Mouse (Mus musculus) MEL (cell line): ENCODE data around the gene Ppp3r2. TPM values are rescaled to one million over a fixed set of nuclear protein-coding genes. Genes with fewer than 3 reads are reported as not detected.

Experiments
- DNase-seq: peaks from one replicate; pipeline ENCODE4 v3.0.0; 2011; ENCODE audit warnings: low read depth, low spot score
- H3K27ac ChIP-seq: 2 replicates; pipeline ENCODE4 v1.5.1; 2012; ENCODE audit warnings: low read depth, mild to moderate bottlenecking, control low read depth, low read length, moderate library complexity; ENCODE audit not compliant: control insufficient read depth
- H3K27me3 ChIP-seq, 2 experiments: fragments of 150-350 bp in 1 of 2; sonication (generic) in 1 of 2; 2 replicates each; pipeline ENCODE4 v1.6.1; 2012; ENCODE audit warnings: low read length in 2 of 2, mild to moderate bottlenecking in 2 of 2, improper control_type of control experiment in 1 of 2, moderate library complexity in 1 of 2; ENCODE audit not compliant: insufficient read depth in 2 of 2, control insufficient read depth in 1 of 2
- H3K36me3 ChIP-seq, 2 experiments: 2 replicates each; pipeline ENCODE4 v1.6.1; 2012 to 2014; ENCODE audit warnings: low read length in 2 of 2, improper control_type of control experiment in 1 of 2, inconsistent platforms in 1 of 2, mild to moderate bottlenecking in 1 of 2; ENCODE audit not compliant: insufficient read depth in 2 of 2, control insufficient read depth in 1 of 2
- H3K4me1 ChIP-seq, 2 experiments: fragments of 150-350 bp in 1 of 2; sonication (generic) in 1 of 2; 2 replicates each; pipeline ENCODE4 v1.6.1; 2012; ENCODE audit warnings: low read length in 2 of 2, improper control_type of control experiment in 1 of 2, mild to moderate bottlenecking in 1 of 2; ENCODE audit not compliant: insufficient read depth in 2 of 2, control insufficient read depth in 1 of 2
- H3K4me3 ChIP-seq, 2 experiments: fragments of 150-350 bp in 1 of 2; sonication (generic) in 1 of 2; 2 replicates each; pipeline ENCODE4 v1.5.1; 2012; ENCODE audit warnings: low read depth in 2 of 2, low read length in 2 of 2, mild to moderate bottlenecking in 2 of 2, moderate library complexity in 2 of 2, control low read depth in 1 of 2, improper control_type of control experiment in 1 of 2; ENCODE audit not compliant: control insufficient read depth in 1 of 2, insufficient read depth in 1 of 2
- H3K79me2 ChIP-seq: 2 replicates; pipeline ENCODE4 v1.6.1; 2012; ENCODE audit warnings: mild to moderate bottlenecking, low read length, moderate library complexity; ENCODE audit not compliant: control insufficient read depth, poor library complexity, insufficient read depth
- H3K9ac ChIP-seq: 2 replicates; pipeline ENCODE4 v1.6.1; 2012; ENCODE audit warnings: low read depth, mild to moderate bottlenecking, control low read depth, low read length, moderate library complexity; ENCODE audit not compliant: control insufficient read depth, poor library complexity, severe bottlenecking
- H3K9me3 ChIP-seq: fragments of 150-350 bp; sonication (generic); replicated peaks from 2 replicates; pipeline ENCODE4 v1.6.1; 2012; ENCODE audit warnings: mild to moderate bottlenecking, low read length, improper control_type of control experiment, moderate library complexity; ENCODE audit not compliant: insufficient read depth
- BHLHE40 ChIP-seq: IDR thresholded peaks from 2 replicates; pipeline ENCODE4 v1.6.1; 2012; ENCODE audit warnings: low read depth, mild to moderate bottlenecking, inconsistent platforms, low read length, improper control_type of control experiment, borderline replicate concordance
- CHD2 ChIP-seq: IDR thresholded peaks from 2 replicates; pipeline ENCODE4 v1.6.1; 2011; ENCODE audit warnings: low read length, improper control_type of control experiment
- ELF1 ChIP-seq: IDR thresholded peaks from 2 replicates; pipeline ENCODE4 v1.6.1; 2014; ENCODE audit warnings: low read depth, mild to moderate bottlenecking, inconsistent platforms, low read length, improper control_type of control experiment, moderate library complexity
- ETS1 ChIP-seq: IDR thresholded peaks from 2 replicates; pipeline ENCODE4 v1.6.1; 2012; ENCODE audit warnings: low read depth, mild to moderate bottlenecking, inconsistent platforms, low read length, improper control_type of control experiment, moderate library complexity
- GABPA ChIP-seq: IDR thresholded peaks from 2 replicates; pipeline ENCODE4 v1.6.1; 2012; ENCODE audit warnings: low read depth, mild to moderate bottlenecking, inconsistent platforms, low read length, improper control_type of control experiment, moderate library complexity
- GATA1 ChIP-seq: IDR thresholded peaks from 2 replicates; pipeline ENCODE4 v1.6.1; 2011; ENCODE audit warnings: low read depth, low read length, improper control_type of control experiment
- HCFC1 ChIP-seq: IDR thresholded peaks from 2 replicates; pipeline ENCODE4 v1.6.1; 2012; ENCODE audit warnings: low read depth, mild to moderate bottlenecking, inconsistent platforms, low read length, improper control_type of control experiment, moderate library complexity
- JUND ChIP-seq: IDR thresholded peaks from 2 replicates; pipeline ENCODE4 v1.6.1; 2011; ENCODE audit warnings: low read depth, mild to moderate bottlenecking, improper control_type of control experiment, low read length
- MAX ChIP-seq: IDR thresholded peaks from 2 replicates; pipeline ENCODE4 v1.6.1; 2011; ENCODE audit warnings: low read length, improper control_type of control experiment
- MAZ ChIP-seq: IDR thresholded peaks from 2 replicates; pipeline ENCODE4 v1.6.1; 2012; ENCODE audit warnings: low read depth, mild to moderate bottlenecking, inconsistent platforms, low read length, improper control_type of control experiment
- MEF2A ChIP-seq: IDR thresholded peaks from 2 replicates; pipeline ENCODE4 v1.6.1; 2014; ENCODE audit warnings: low read depth, mild to moderate bottlenecking, inconsistent platforms, low read length, improper control_type of control experiment; ENCODE audit not compliant: poor library complexity, insufficient replicate concordance, severe bottlenecking; ENCODE audit errors: extremely low read depth
- MYC ChIP-seq: IDR thresholded peaks from 2 replicates; pipeline ENCODE4 v1.6.1; 2011; ENCODE audit warnings: low read depth, mild to moderate bottlenecking, low read length, improper control_type of control experiment, moderate library complexity
- NRF1 ChIP-seq: IDR thresholded peaks from 2 replicates; pipeline ENCODE4 v1.6.1; 2014; ENCODE audit warnings: low read depth, mild to moderate bottlenecking, inconsistent platforms, low read length, improper control_type of control experiment, moderate library complexity; ENCODE audit not compliant: poor library complexity, insufficient read depth, severe bottlenecking
- POLR2A ChIP-seq, 2 experiments: IDR thresholded peaks; 2 replicates each; pipeline ENCODE4 v1.6.1; 2011 to 2012; ENCODE audit warnings: low read length in 2 of 2, mild to moderate bottlenecking in 2 of 2, control low read depth in 1 of 2, improper control_type of control experiment in 1 of 2, low read depth in 1 of 2, moderate library complexity in 1 of 2; ENCODE audit not compliant: control insufficient read depth in 1 of 2, insufficient read depth in 1 of 2, poor library complexity in 1 of 2
- POLR2AphosphoS2 ChIP-seq: IDR thresholded peaks from 2 replicates; pipeline ENCODE4 v1.6.1; 2011; ENCODE audit warnings: low read length, improper control_type of control experiment
- RCOR1 ChIP-seq: IDR thresholded peaks from 2 replicates; pipeline ENCODE4 v1.6.1; 2012; ENCODE audit warnings: low read depth, mild to moderate bottlenecking, inconsistent platforms, low read length, improper control_type of control experiment
- SIN3A ChIP-seq: IDR thresholded peaks from 2 replicates; pipeline ENCODE4 v1.6.1; 2012; ENCODE audit warnings: low read length, improper control_type of control experiment, inconsistent platforms
- TCF12 ChIP-seq: IDR thresholded peaks from 2 replicates; pipeline ENCODE4 v1.6.1; 2014; ENCODE audit warnings: low read depth, mild to moderate bottlenecking, inconsistent platforms, low read length, improper control_type of control experiment, moderate library complexity
- USF1 ChIP-seq: IDR thresholded peaks from 2 replicates; pipeline ENCODE4 v1.6.1; 2014; ENCODE audit warnings: low read depth, mild to moderate bottlenecking, inconsistent platforms, low read length, improper control_type of control experiment, moderate library complexity
- ZC3H11A ChIP-seq: IDR thresholded peaks from 2 replicates; pipeline ENCODE4 v1.6.1; 2012; ENCODE audit warnings: low read depth, mild to moderate bottlenecking, inconsistent platforms, low read length, improper control_type of control experiment
- ZKSCAN1 ChIP-seq: IDR thresholded peaks from 2 replicates; pipeline ENCODE4 v1.6.1; 2012; ENCODE audit warnings: low read depth, mild to moderate bottlenecking, inconsistent platforms, low read length, improper control_type of control experiment, moderate library complexity
- ZMIZ1 ChIP-seq: IDR thresholded peaks from 2 replicates; pipeline ENCODE4 v1.6.1; 2012; ENCODE audit warnings: low read depth, mild to moderate bottlenecking, inconsistent platforms, low read length, improper control_type of control experiment, moderate library complexity
- ZNF384 ChIP-seq: IDR thresholded peaks from 2 replicates; pipeline ENCODE4 v1.6.1; 2012; ENCODE audit warnings: low read depth, mild to moderate bottlenecking, inconsistent platforms, low read length, improper control_type of control experiment
- polyA plus RNA-seq, 2 experiments: library from polyadenylated mRNA; stranded (reverse) in 1 of 2; unstranded in 1 of 2; fragments of >175 nt in 1 of 2; fragments of >200 nt in 1 of 2; gene quantifications; 2 replicates each; pipeline versions ENCODE4 v1.2.1 to v1.2.4; 2012; ENCODE audit warnings: low replicate concordance in 2 of 2, low read depth in 1 of 2; ENCODE audit not compliant: insufficient read length in 2 of 2, insufficient read depth in 1 of 2, missing spikeins in 1 of 2
- total RNA-seq: library from RNA; depleted of rRNA; stranded (reverse); fragments of 300-350 nt; gene quantifications from 2 replicates; pipeline ENCODE4 v1.2.3, GENCODE M21; 2012; rRNA removed

Ppp3r2 gene
- total and polyA plus RNA-seq, 3 experiments, result not detected

GRCm38 (mm10) chr4:49631319-49632138, 50.3 kb downstream of the Ppp3r2 start, which contains the start of gene Rnf20 (continued):
- TF ChIP-seq ZNF384 (no peak), GABPA (no peak), NRF1 (peak; percentile 52; the same call in 1 of the 2 replicates), GATA1 (no peak), ZC3H11A (no peak), POLR2AphosphoS2 (peak; percentile 54; the same call in 1 of the 2 replicates), ZKSCAN1 (no peak), POLR2A (IDR thresholded peaks at IDR 0.05; ENCODE audit: control insufficient read depth in 1 of 2, insufficient read depth in 1 of 2, low read depth in 1 of 2, low read length in 2 of 2, poor library complexity in 1 of 2) (peak in 1 of 2 experiments; percentile 84; a peak in 2 of 4 replicates), CHD2 (no peak), BHLHE40 (no peak), TCF12 (peak; percentile 40; the same call in 1 of the 2 replicates), MYC (peak; percentile 54; the same call in 1 of the 2 replicates), ETS1 (no peak), MAX (peak; percentile 25; the same call in 1 of the 2 replicates), JUND (no peak), SIN3A (peak; percentile 90), MEF2A (no peak), RCOR1 (no peak), USF1 (no peak), ELF1 (peak; percentile 91), MAZ (peak; percentile 86; the same call in 1 of the 2 replicates), ZMIZ1 (0 out of 2 replicates have a peak, but pooled peaks have one; percentile 49)

GRCm38 (mm10) chr4:49628941-49629340, 52.9 kb downstream of the Ppp3r2 start:
- H3K9ac ChIP-seq, result no peak overlapping the region
- peaks cover 2 to 6% of the 10 kb centered on the region in 2 experiments; a peak in 3 of 4 replicates for H3K36me3 ChIP-seq
- H3K27me3 ChIP-seq, result no peaks in the 10 kb centered on the region
- no peak overlapping the region for H3K27ac ChIP-seq
- H3K79me2 ChIP-seq, result peaks cover 9% of the 10 kb centered on the region
- H3K9me3 ChIP-seq, result no peaks in the 10 kb centered on the region
- no peak for DNase-seq
- TF ChIP-seq POLR2AphosphoS2 (no peak), ZMIZ1 (no peak), ZKSCAN1 (no peak), ZC3H11A (no peak), HCFC1 (no peak)
- H3K4me3 ChIP-seq, result no peak overlapping the region
- H3K4me1 ChIP-seq, result peaks cover 2 to 3% of the 10 kb centered on the region in 2 experiments; a peak in 2 of 4 replicates

Other genes starting within 250 kb of the Ppp3r2 start
- gene Acnat1, start 208.1 kb downstream of the Ppp3r2 start, total RNA-seq, result not detected in 2 replicates
- not detected for gene Acnat1, start 208.1 kb downstream of the Ppp3r2 start, polyA plus RNA-seq
- not detected in 2 replicates for gene Baat, start 175.5 kb downstream of the Ppp3r2 start, total RNA-seq
- gene Baat, start 175.5 kb downstream of the Ppp3r2 start, polyA plus RNA-seq, result under 1 TPM in 1 of 2 experiments, not detected in 1; 0.15 TPM
- 34.7 and 39.1 TPM in 2 replicates for gene Mrpl50, start 160.9 kb downstream of the Ppp3r2 start, total RNA-seq
- 10 to 100 TPM in 1 of 2 experiments, not detected in 1; 54.5 TPM for gene Mrpl50, start 160.9 kb downstream of the Ppp3r2 start, polyA plus RNA-seq
- 4.4 and 5.3 TPM in 2 replicates for gene Zfp189, start 160.8 kb downstream of the Ppp3r2 start, total RNA-seq
- 1 to 10 TPM in 1 of 2 experiments, not detected in 1; 3.3 TPM for gene Zfp189, start 160.8 kb downstream of the Ppp3r2 start, polyA plus RNA-seq
- gene Aldob, start 132.5 kb downstream of the Ppp3r2 start, total RNA-seq, result not detected in 2 replicates
- gene Aldob, start 132.5 kb downstream of the Ppp3r2 start, polyA plus RNA-seq, result not detected
- gene Tmem246, start 84.1 kb downstream of the Ppp3r2 start, total RNA-seq, result 2.6 and 2.9 TPM in 2 replicates
- gene Tmem246, start 84.1 kb downstream of the Ppp3r2 start, polyA plus RNA-seq, result 10 to 100 TPM in 1 of 2 experiments, not detected in 1; 11.1 TPM
- gene Rnf20, start 50.0 kb downstream of the Ppp3r2 start, total RNA-seq, result 37.7 and 40.8 TPM in 2 replicates
- gene Rnf20, start 50.0 kb downstream of the Ppp3r2 start, polyA plus RNA-seq, result 10 to 100 TPM; 43.1 to 58.1 TPM
- gene Grin3a, start 163.7 kb upstream of the Ppp3r2 start, total RNA-seq, result 0.03 and 0.04 TPM in 2 replicates
- under 1 TPM in 1 of 2 experiments, not detected in 1; 0.10 TPM for gene Grin3a, start 163.7 kb upstream of the Ppp3r2 start, polyA plus RNA-seq